Mouse (Mus musculus) liver, embryonic 11.5 days (tissue): ENCODE data around the gene Phkb. TPM values are rescaled to one million over a fixed set of nuclear protein-coding genes. Genes with fewer than 3 reads are reported as not detected.

Experiments
- ATAC-seq: fragments of 200-750 bp; cut with Nextera tagmentation; replicated peaks from 2 replicates; pipeline ENCODE4 v1.8.0; 2017; ENCODE audit warnings: moderate number of reproducible peaks, mild to moderate bottlenecking, moderate TSS enrichment, moderate library complexity; ENCODE audit not compliant: low FRiP score
- DNase-seq: peaks from one replicate; pipeline ENCODE4 v3.0.0-alpha.2; 2017; ENCODE audit warnings: low spot score
- H3K27ac ChIP-seq: fragments of 300-500 bp; sonication (generic); 2 replicates; pipeline ENCODE4 v1.5.1; 2014; ENCODE audit warnings: mild to moderate bottlenecking, low read depth, low read length, control low read depth
- H3K27me3 ChIP-seq: fragments of 300-500 bp; sonication (generic); replicated peaks from 2 replicates; pipeline ENCODE4 v1.6.1; 2014; ENCODE audit warnings: low read length, mixed read lengths; ENCODE audit not compliant: control insufficient read depth, insufficient read depth
- H3K36me3 ChIP-seq: fragments of 300-500 bp; sonication (generic); 2 replicates; pipeline ENCODE4 v1.6.1; 2014; ENCODE audit warnings: mild to moderate bottlenecking, low read length, moderate library complexity, mixed read lengths; ENCODE audit not compliant: control insufficient read depth, insufficient read depth
- H3K4me1 ChIP-seq: fragments of 300-500 bp; sonication (generic); replicated peaks from 2 replicates; pipeline ENCODE4 v1.6.1; 2014; ENCODE audit warnings: low read length, mixed read lengths; ENCODE audit not compliant: control insufficient read depth, insufficient read depth
- H3K4me2 ChIP-seq: fragments of 300-500 bp; sonication (generic); 2 replicates; pipeline ENCODE4 v1.6.1; 2014; ENCODE audit warnings: mild to moderate bottlenecking, control low read depth, moderate library complexity
- H3K4me3 ChIP-seq: fragments of 300-500 bp; sonication (generic); 2 replicates; pipeline ENCODE4 v1.5.1; 2014; ENCODE audit warnings: low read depth, low read length, control low read depth
- H3K9ac ChIP-seq: fragments of 300-500 bp; sonication (generic); 2 replicates; pipeline ENCODE4 v1.6.1; 2014; ENCODE audit warnings: low read depth, low read length, control low read depth
- H3K9me3 ChIP-seq: fragments of 300-500 bp; sonication (generic); 2 replicates; pipeline ENCODE4 v1.6.1; 2016; ENCODE audit warnings: low read length, inconsistent platforms, mixed read lengths; ENCODE audit not compliant: control insufficient read depth
- WGBS: fragments of 180-500 bp; shearing (Covaris S2); extraction: QIAGEN DNeasy Blood & Tissue Kit; methylation state at CpG from one replicate; pipeline ENCODE4 v1.1.7; 2014; 5-methylcytosine and 5-hydroxymethylcytosine counted together
- polyA plus RNA-seq: library from polyadenylated mRNA; unstranded; fragments of >200 nt; fragmentation: Nextera tagmentation; extraction: Ambion mirVana; gene quantifications from 2 replicates; pipeline ENCODE4 v1.2.1, GENCODE M21; 2014

Gene Phkb
- polyA plus RNA-seq, 1 experiment from 2014 or later = 35.5 TPM

GRCm38 (mm10) chr8:85897636-85898035 is 56.9 kb downstream of the Phkb start:
- ATAC-seq (no peak), DNase-seq (no peak)
- Histone ChIP-seq H3K36me3 (peaks cover 2% of the 10 kb centered on the region; the same call in 1 of the 2 replicates), H3K4me1 (no peaks in the 10 kb centered on the region), H3K4me3 (no peak overlapping the region), H3K27ac (no peak overlapping the region), H3K4me2 (no peak overlapping the region), H3K27me3 (no peaks in the 10 kb centered on the region), H3K9me3 (no peaks in the 10 kb centered on the region), H3K9ac (no peak overlapping the region)
- WGBS = 90% methylated on average over 2 of the region's 2 CpGs

DNA sequence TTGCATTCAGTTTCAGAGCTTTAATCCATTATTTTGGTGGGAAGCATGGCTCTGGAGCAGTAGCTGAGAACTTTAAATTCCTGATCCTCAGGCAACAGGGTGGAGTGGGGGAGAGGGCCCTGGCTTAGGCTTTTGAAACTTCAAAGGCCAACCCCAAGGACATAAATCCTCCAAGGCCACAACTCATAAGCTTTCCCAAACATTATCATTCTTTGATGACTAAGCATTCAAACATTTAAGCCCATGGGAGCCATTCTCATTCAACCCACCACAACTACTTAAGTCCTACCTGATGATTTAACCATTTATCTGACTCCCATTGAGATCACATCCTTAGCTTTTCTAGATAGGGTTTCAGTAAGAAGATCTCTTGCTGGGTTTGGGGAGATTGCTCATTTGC is 84.2 kb downstream of the Phkb start:
- H3K36me3 ChIP-seq = no peaks in the 10 kb centered on the region
- no peak for DNase-seq
- ATAC-seq = no peak
- no peak overlapping the region for H3K27ac ChIP-seq
- no peak overlapping the region for H3K9ac ChIP-seq
- H3K27me3 ChIP-seq = no peaks in the 10 kb centered on the region
- H3K4me1 ChIP-seq = no peaks in the 10 kb centered on the region
- H3K9me3 ChIP-seq = no peaks in the 10 kb centered on the region
- H3K4me3 ChIP-seq = no peak overlapping the region
- no peak overlapping the region for H3K4me2 ChIP-seq

DNA sequence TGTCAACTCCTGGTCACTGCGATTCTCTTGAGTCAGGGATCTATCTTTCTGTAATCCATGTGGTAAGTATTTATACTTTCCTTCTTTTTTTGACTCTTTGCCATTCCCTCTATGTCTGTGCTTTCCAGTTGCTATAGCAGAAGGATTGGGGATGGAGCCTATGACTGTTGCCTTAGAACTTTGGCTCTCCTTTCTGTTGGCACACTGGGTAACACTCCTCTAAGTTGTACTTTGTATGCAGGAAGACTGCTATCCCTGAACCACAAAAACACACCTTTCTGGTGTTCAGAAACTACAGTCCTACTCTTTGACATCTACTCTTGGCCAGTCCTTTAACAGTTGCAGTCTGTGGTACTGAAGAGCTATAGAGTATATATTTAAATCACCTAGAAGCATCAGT is 84.8 kb downstream of the Phkb start:
- Histone ChIP-seq H3K9me3 (no peaks in the 10 kb centered on the region), H3K4me3 (no peak overlapping the region), H3K36me3 (no peaks in the 10 kb centered on the region), H3K9ac (no peak overlapping the region), H3K4me1 (no peaks in the 10 kb centered on the region), H3K27me3 (no peaks in the 10 kb centered on the region), H3K27ac (no peak overlapping the region), H3K4me2 (no peak overlapping the region)
- 85% methylated on average over 1 of the region's 1 CpGs for WGBS
- ATAC-seq (no peak), DNase-seq (no peak)

- no peaks in the 10 kb centered on the region for H3K4me1 ChIP-seq
- no peak overlapping the region for H3K4me3 ChIP-seq
- H3K27me3 ChIP-seq = no peaks in the 10 kb centered on the region
- WGBS = 79% methylated on average over 3 of the region's 3 CpGs
- DNase-seq (no peak), ATAC-seq (no peak)
- H3K9ac ChIP-seq = no peak overlapping the region
- H3K9me3 ChIP-seq = no peaks in the 10 kb centered on the region
- no peaks in the 10 kb centered on the region for H3K36me3 ChIP-seq
- H3K4me2 ChIP-seq = no peak overlapping the region
- H3K27ac ChIP-seq = no peak overlapping the region
Measured at GRCm38 (mm10) chr8:85926107-85926506, 85.3 kb downstream of the Phkb start.

DNA sequence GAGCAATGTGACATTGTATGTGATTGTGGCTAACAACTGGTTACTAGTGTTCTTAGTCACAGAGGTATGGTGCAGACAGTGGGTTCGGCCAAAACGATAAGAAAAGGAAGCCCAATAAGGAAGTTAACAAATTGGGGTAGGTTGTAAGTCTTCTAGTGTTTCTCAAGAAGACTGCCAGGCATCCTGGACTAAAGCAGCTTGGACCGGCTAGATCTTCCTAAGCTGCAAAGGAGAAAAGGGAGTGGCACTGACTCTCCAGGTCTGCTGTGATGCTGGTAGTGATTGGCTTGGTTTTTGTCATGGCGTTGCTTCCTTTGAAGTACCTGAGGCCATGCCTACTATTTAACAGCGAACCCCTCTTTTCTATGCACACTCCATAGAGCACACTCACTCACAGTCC is 95.4 kb downstream of the Phkb start:
- ATAC-seq (no peak), DNase-seq (no peak)
- H3K27me3 ChIP-seq = no peaks in the 10 kb centered on the region
- 86% methylated on average over 5 of the region's 5 CpGs for WGBS
- no peaks in the 10 kb centered on the region; the same call in 1 of the 2 replicates for H3K36me3 ChIP-seq
- no peaks in the 10 kb centered on the region for H3K9me3 ChIP-seq
- H3K4me3 ChIP-seq = no peak overlapping the region
- H3K9ac ChIP-seq = no peak overlapping the region
- H3K4me2 ChIP-seq = no peak overlapping the region
- no peak overlapping the region for H3K27ac ChIP-seq
- no peaks in the 10 kb centered on the region for H3K4me1 ChIP-seq

DNA sequence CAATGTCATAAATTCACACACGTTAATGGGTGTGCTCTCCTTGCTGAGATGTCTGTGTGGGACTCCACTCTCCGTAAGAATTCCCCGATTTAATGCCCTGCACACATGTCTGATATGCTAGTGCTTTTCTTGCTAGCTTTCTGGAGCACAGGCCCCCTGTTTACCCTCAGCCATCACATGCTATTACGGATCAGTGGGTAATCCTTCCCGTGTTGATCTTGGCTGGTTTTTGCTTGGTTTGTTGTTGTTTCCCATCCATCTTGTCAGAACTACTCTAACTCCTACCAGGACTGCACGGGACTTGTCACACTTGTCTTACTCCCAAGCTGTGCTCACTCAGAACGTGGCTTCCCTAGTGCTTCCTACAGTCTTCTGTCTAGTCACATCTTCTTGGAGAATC is 96.6 kb downstream of the Phkb start:
- Histone ChIP-seq H3K27me3 (no peaks in the 10 kb centered on the region), H3K9ac (no peak overlapping the region), H3K4me2 (no peak overlapping the region), H3K36me3 (peaks cover 4% of the 10 kb centered on the region; the same call in 1 of the 2 replicates), H3K9me3 (no peaks in the 10 kb centered on the region), H3K4me3 (no peak overlapping the region), H3K27ac (no peak overlapping the region), H3K4me1 (no peaks in the 10 kb centered on the region)
- WGBS = 88% methylated on average over 7 of the region's 7 CpGs
- DNase-seq (no peak), ATAC-seq (no peak)

GRCm38 (mm10) chr8:85944820-85945219 is 104.1 kb downstream of the Phkb start:
- Histone ChIP-seq H3K4me3 (no peak overlapping the region), H3K9me3 (no peaks in the 10 kb centered on the region), H3K27ac (no peak overlapping the region), H3K27me3 (no peaks in the 10 kb centered on the region), H3K9ac (no peak overlapping the region), H3K4me1 (no peaks in the 10 kb centered on the region), H3K4me2 (no peak overlapping the region), H3K36me3 (peaks cover 6% of the 10 kb centered on the region; the same call in 1 of the 2 replicates)
- no peak for DNase-seq
- WGBS = 95% methylated on average over 5 of the region's 5 CpGs
- no peak for ATAC-seq

DNA sequence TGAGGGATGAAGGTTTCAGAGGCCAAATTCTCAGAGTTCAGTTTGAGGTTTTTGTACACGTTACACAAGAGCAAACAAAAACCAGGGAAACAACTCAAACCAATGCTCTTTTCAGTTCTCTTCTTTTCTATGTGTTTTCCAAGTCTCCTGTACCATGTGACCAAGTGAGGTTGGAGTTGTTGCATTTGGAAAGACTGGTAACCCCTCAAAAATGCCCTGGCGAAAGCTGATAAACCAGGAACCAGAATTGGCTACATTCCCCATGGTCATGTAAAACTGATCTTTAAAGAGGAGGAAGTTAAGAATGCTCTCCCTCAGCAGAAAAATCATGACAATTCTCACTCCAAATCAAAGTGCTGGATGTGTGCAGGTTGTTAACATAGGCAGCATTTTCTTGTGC is 117.6 kb downstream of the Phkb start:
- Histone ChIP-seq H3K9me3 (no peaks in the 10 kb centered on the region), H3K27me3 (no peaks in the 10 kb centered on the region), H3K27ac (no peak overlapping the region), H3K4me1 (no peaks in the 10 kb centered on the region), H3K36me3 (no peaks in the 10 kb centered on the region), H3K4me3 (no peak overlapping the region), H3K9ac (no peak overlapping the region), H3K4me2 (no peak overlapping the region)
- ATAC-seq = no peak
- WGBS = 83% methylated on average over 2 of the region's 2 CpGs
- no peak for DNase-seq

DNA sequence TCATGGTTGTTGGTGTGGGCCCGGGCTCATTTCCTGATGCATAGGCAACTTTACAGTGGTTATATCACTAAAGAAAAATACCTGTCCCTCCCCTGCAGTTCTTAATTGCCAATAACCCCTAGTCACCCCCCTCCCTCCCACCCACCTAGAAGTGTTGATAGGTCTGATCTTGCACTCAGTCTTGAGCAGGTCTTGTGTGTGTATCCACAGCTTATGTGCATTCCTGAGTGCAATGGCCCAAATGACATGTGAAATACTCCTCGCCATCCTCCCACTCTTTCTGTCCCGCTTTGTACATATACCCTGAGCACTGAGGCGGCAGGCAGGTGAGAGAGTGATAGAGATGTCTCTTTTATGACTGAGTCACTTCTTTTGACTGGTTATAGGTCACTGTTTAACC is 119.1 kb downstream of the Phkb start:
- no peaks in the 10 kb centered on the region for H3K36me3 ChIP-seq
- no peaks in the 10 kb centered on the region for H3K9me3 ChIP-seq
- no peak overlapping the region for H3K4me2 ChIP-seq
- H3K27ac ChIP-seq = no peak overlapping the region
- no peaks in the 10 kb centered on the region for H3K27me3 ChIP-seq
- H3K4me3 ChIP-seq = no peak overlapping the region
- no peak for DNase-seq
- WGBS = 91% methylated on average over 4 of the region's 4 CpGs
- H3K4me1 ChIP-seq = no peaks in the 10 kb centered on the region
- no peak overlapping the region for H3K9ac ChIP-seq
- ATAC-seq = no peak
